In genomic region chr5:117119777-117120488, GRCm38 (mm10) we compare ENCODE assay signal across 8 mouse cellular contexts. TPM values are rescaled to one million over a fixed set of nuclear protein-coding genes. Genes with fewer than 3 reads are reported as not detected.
DNase-seq lines count a peak whose midpoint lies in the region; ATAC-seq and TF ChIP-seq lines count a peak whose summit lies in the region.

Gene Taok3 (plus strand): TSS chr5:117120129.

- H3K4me1 ChIP-seq in forebrain, embryonic 10.5 days, result peaks cover 42% of the 10 kb centered on the region
- H3K4me1 ChIP-seq in heart, embryonic 15.5 days (replicated peaks), result peaks cover 21% of the 10 kb centered on the region
- H3K4me1 ChIP-seq in liver, embryonic 14.5 days (replicated peaks; ENCODE audit: control insufficient read depth in 2 of 2, insufficient read depth in 2 of 2, low read length in 1 of 2), result peaks cover 36 to 42% of the 10 kb centered on the region in 2 experiments
- peaks cover 7% of the 10 kb centered on the region for H3K4me1 ChIP-seq in neural tube, embryonic 11.5 days (ENCODE audit: control insufficient read depth, insufficient read depth, low read length)
- no peaks in the 10 kb centered on the region for H3K4me1 ChIP-seq in stomach, postnatal 0 days (replicated peaks; ENCODE audit: control insufficient read depth, insufficient read depth)

- peak within 1 kb of the TSS; percentile 97 for H3K4me2 ChIP-seq in heart, embryonic 15.5 days
- H3K4me2 ChIP-seq in liver, embryonic 14.5 days (ENCODE audit: low read depth), result peak within 1 kb of the TSS; percentile 98
- peak within 1 kb of the TSS; percentile 88 for H3K4me2 ChIP-seq in neural tube, embryonic 11.5 days (ENCODE audit: low read depth)
- H3K4me2 ChIP-seq in stomach, postnatal 0 days (replicated peaks; ENCODE audit: low read depth), result peak within 1 kb of the TSS; percentile 86

- H3K9ac ChIP-seq in heart, embryonic 15.5 days, result peak within 1 kb of the TSS; percentile 69
- peak within 1 kb of the TSS; percentile 94 for H3K9ac ChIP-seq in liver, embryonic 14.5 days (replicated peaks)
- peak within 1 kb of the TSS; percentile 55 for H3K9ac ChIP-seq in neural tube, embryonic 11.5 days (ENCODE audit: low read length)
- H3K9ac ChIP-seq in stomach, postnatal 0 days (ENCODE audit: low read length), result peak within 1 kb of the TSS; percentile 70

- DNase-seq in CD8-positive naive resting alpha-beta T cell, adult 2 months (ENCODE audit: low read depth in 2 of 2, low spot score in 2 of 2), result peak; percentile 94 to 98
- peak; percentile 98 for DNase-seq in c-Kit-positive CD71-negative TER-119-negative erythroid progenitor cells, embryonic 14.5 days (ENCODE audit: low read depth)
- DNase-seq in forebrain, embryonic 10.5 days (ENCODE audit: extremely low spot score, low spot score), result peak; percentile 100
- DNase-seq in kidney, postnatal 25 days, result peak; percentile 100
- DNase-seq in liver, embryonic 14.5 days (ENCODE audit: low read depth in 3 of 3, low spot score in 3 of 3), result peak; percentile 98 to 99 (median 98)
- DNase-seq in neural tube, embryonic 11.5 days (ENCODE audit: low spot score), result peak; percentile 99
- peak; percentile 100 for DNase-seq in stomach, postnatal 0 days (ENCODE audit: low spot score)

- WGBS in forebrain, embryonic 10.5 days, result 0% methylated on average over 74 of the region's 74 CpGs
- under 1% methylated on average over 73 of the region's 74 CpGs for WGBS in heart, embryonic 15.5 days
- WGBS in liver, embryonic 14.5 days (ENCODE audit: insufficient replicate concordance), result under 1% methylated on average over 73 of the region's 74 CpGs
- under 1% methylated on average over 66 of the region's 74 CpGs for WGBS in neural tube, embryonic 11.5 days
- under 1% methylated on average over 74 of the region's 74 CpGs for WGBS in stomach, postnatal 0 days

- H3K36me3 ChIP-seq in forebrain, embryonic 10.5 days (replicated peaks), result no peaks in the 10 kb centered on the region
- no peaks in the 10 kb centered on the region for H3K36me3 ChIP-seq in heart, embryonic 15.5 days
- H3K36me3 ChIP-seq in liver, embryonic 14.5 days (replicated peaks; ENCODE audit: control insufficient read depth, insufficient read depth, low read depth), result no peaks in the 10 kb centered on the region
- H3K36me3 ChIP-seq in neural tube, embryonic 11.5 days (ENCODE audit: control insufficient read depth, insufficient read depth, low read length), result no peaks in the 10 kb centered on the region
- no peaks in the 10 kb centered on the region for H3K36me3 ChIP-seq in stomach, postnatal 0 days (ENCODE audit: control insufficient read depth, insufficient read depth, low read length)

- peaks cover 25% of the 10 kb centered on the region for H3K27me3 ChIP-seq in forebrain, embryonic 10.5 days (ENCODE audit: poor library complexity, severe bottlenecking)
- no peaks in the 10 kb centered on the region for H3K27me3 ChIP-seq in heart, embryonic 15.5 days
- no peaks in the 10 kb centered on the region for H3K27me3 ChIP-seq in liver, embryonic 14.5 days (ENCODE audit: control insufficient read depth, insufficient read depth, low read length)
- H3K27me3 ChIP-seq in neural tube, embryonic 11.5 days (ENCODE audit: control insufficient read depth, insufficient read depth, low read length), result peaks cover 3% of the 10 kb centered on the region; the same call in 1 of the 2 replicates
- no peaks in the 10 kb centered on the region for H3K27me3 ChIP-seq in stomach, postnatal 0 days (ENCODE audit: control insufficient read depth, insufficient read depth, low read length)

- TF ChIP-seq CTCF in liver, embryonic 14.5 days (IDR thresholded peaks at IDR 0.05; ENCODE audit: low read depth), result no peak
- peak; percentile 20; the same call in 1 of the 2 replicates for TF ChIP-seq CTCF in stomach, postnatal 0 days (IDR thresholded peaks at IDR 0.05; ENCODE audit: low read depth)

- H3K9me3 ChIP-seq in forebrain, embryonic 10.5 days, result no peaks in the 10 kb centered on the region
- no peaks in the 10 kb centered on the region for H3K9me3 ChIP-seq in heart, embryonic 15.5 days (replicated peaks)
- no peaks in the 10 kb centered on the region for H3K9me3 ChIP-seq in liver, embryonic 14.5 days (ENCODE audit: control insufficient read depth, low read length)
- H3K9me3 ChIP-seq in neural tube, embryonic 11.5 days (ENCODE audit: control insufficient read depth, low read length), result no peaks in the 10 kb centered on the region
- H3K9me3 ChIP-seq in stomach, postnatal 0 days (ENCODE audit: control insufficient read depth, low read length), result no peaks in the 10 kb centered on the region

- peak within 1 kb of the TSS; percentile 86 for H3K4me3 ChIP-seq in forebrain, embryonic 10.5 days
- H3K4me3 ChIP-seq in heart, embryonic 15.5 days, result peak within 1 kb of the TSS; percentile 88
- peak within 1 kb of the TSS; percentile 86 to 92 for H3K4me3 ChIP-seq in liver, embryonic 14.5 days (ENCODE audit: insufficient read depth in 1 of 2, low read depth in 2 of 2, low read length in 2 of 2)
- H3K4me3 ChIP-seq in neural tube, embryonic 11.5 days (ENCODE audit: low read depth, low read length), result peak within 1 kb of the TSS; percentile 71
- peak within 1 kb of the TSS; percentile 81 for H3K4me3 ChIP-seq in stomach, postnatal 0 days (ENCODE audit: low read depth, low read length)

- TF ChIP-seq EP300 in liver, embryonic 14.5 days (IDR thresholded peaks at IDR 0.05; ENCODE audit: low read depth), result 0 out of 2 replicates have a peak, but pooled peaks have one; percentile 16
- TF ChIP-seq EP300 in stomach, postnatal 0 days (optimal IDR thresholded peaks at IDR 0.05), result no peak

- peak; percentile 91 for ATAC-seq in heart, embryonic 15.5 days (replicated peaks; ENCODE audit: insufficient number of reproducible peaks, insufficient read depth, low FRiP score, low read depth)
- ATAC-seq in liver, embryonic 14.5 days (ENCODE audit: insufficient read depth), result peak; percentile 89
- peak; percentile 78 for ATAC-seq in neural tube, embryonic 11.5 days (ENCODE audit: insufficient read depth, low FRiP score, low TSS enrichment)
- peak; percentile 88 for ATAC-seq in stomach, postnatal 0 days (ENCODE audit: low FRiP score, low TSS enrichment)

- peak within 1 kb of the TSS; percentile 79 for H3K27ac ChIP-seq in forebrain, embryonic 10.5 days
- H3K27ac ChIP-seq in heart, embryonic 15.5 days, result peak within 1 kb of the TSS; percentile 56
- peak within 1 kb of the TSS; percentile 93 for H3K27ac ChIP-seq in liver, embryonic 14.5 days
- peak within 1 kb of the TSS; percentile 54; the same call in 1 of the 2 replicates for H3K27ac ChIP-seq in neural tube, embryonic 11.5 days (ENCODE audit: low read depth, low read length)
- H3K27ac ChIP-seq in stomach, postnatal 0 days (replicated peaks), result peak within 1 kb of the TSS; percentile 67

RNA-seq across cellular contexts. Expression of gene Taok3, which starts in this region (rescaled TPM):
- polyA plus RNA-seq in forebrain, embryonic 10.5 days (2016; fragmentation: Nextera tagmentation; extraction: Ambion mirVana), result 9.3 and 9.4 TPM in 2 replicates
- 10.2 and 13.9 TPM in 2 replicates for polyA plus RNA-seq in heart, embryonic 15.5 days (2015; fragmentation: Nextera tagmentation; extraction: Ambion mirVana)
- 14.7 and 17.1 TPM in 2 replicates for polyA plus RNA-seq in liver, embryonic 14.5 days (2012; rRNA removed)
- 43.3 and 50.2 TPM in 2 replicates for polyA plus RNA-seq in liver, embryonic 14.5 days (2014; fragmentation: Nextera tagmentation; extraction: Ambion mirVana)
- 20.0 and 20.3 TPM in 2 replicates for polyA plus RNA-seq in neural tube, embryonic 11.5 days (2014; fragmentation: Nextera tagmentation; extraction: Ambion mirVana)
- polyA plus RNA-seq in stomach, postnatal 0 days (2015; fragmentation: Nextera tagmentation; extraction: Ambion mirVana), result 23.1 and 24.2 TPM in 2 replicates

Comparison
In these comparisons a context has a peak if more than half of its experiments do, and no peak if none do; other contexts are left out.
1. Peak in every context shown above with its lines: DNase-seq, ATAC-seq, H3K4me3 ChIP-seq and H3K27ac ChIP-seq.